Mouse (Mus musculus) heart, embryonic 14.5 days (tissue): Measurements from ENCODE around the gene Mbl1. TPM values are rescaled to one million over a fixed set of nuclear protein-coding genes. Genes with fewer than 3 reads are reported as not detected.

Experiments used
- ATAC-seq: fragments of 200-750 bp; cut with Nextera tagmentation; 2 replicates; pipeline ENCODE4 v1.8.0; 2017; ENCODE audit warnings: low read depth, moderate TSS enrichment; ENCODE audit not compliant: insufficient number of reproducible peaks, insufficient read depth, low FRiP score
- H3K27ac ChIP-seq, 2 experiments: fragments of 200-500 bp in 1 of 2; fragments of 300-500 bp in 1 of 2; sonication (generic) in 1 of 2; replicated peaks in 1 of 2; 2 replicates each; pipeline ENCODE4 v1.5.1; 2012 to 2014; ENCODE audit warnings: low read depth in 2 of 2, low read length in 2 of 2, control low read depth in 1 of 2, mild to moderate bottlenecking in 1 of 2, mixed read lengths in 1 of 2; ENCODE audit not compliant: control insufficient read depth in 1 of 2, insufficient read depth in 1 of 2
- H3K27me3 ChIP-seq: fragments of 300-500 bp; sonication (generic); 2 replicates; pipeline ENCODE4 v1.6.1; 2014; ENCODE audit warnings: mild to moderate bottlenecking, low read length, control low read depth; ENCODE audit not compliant: control insufficient read depth, insufficient read depth
- H3K36me3 ChIP-seq: fragments of 300-500 bp; sonication (generic); 2 replicates; pipeline ENCODE4 v1.6.1; 2014; ENCODE audit warnings: mild to moderate bottlenecking, control low read depth, low read length, mixed read lengths; ENCODE audit not compliant: control insufficient read depth, insufficient read depth
- H3K4me1 ChIP-seq, 2 experiments: fragments of 200-500 bp in 1 of 2; fragments of 300-500 bp in 1 of 2; sonication (generic) in 1 of 2; 2 replicates each; pipeline ENCODE4 v1.6.1; 2012 to 2014; ENCODE audit warnings: low read length in 2 of 2, control low read depth in 1 of 2, mixed read lengths in 1 of 2; ENCODE audit not compliant: control insufficient read depth in 2 of 2, insufficient read depth in 2 of 2
- H3K4me2 ChIP-seq: fragments of 300-500 bp; sonication (generic); 2 replicates; pipeline ENCODE4 v1.6.1; 2014; ENCODE audit warnings: mild to moderate bottlenecking, low read length
- H3K4me3 ChIP-seq, 2 experiments: fragments of 200-500 bp in 1 of 2; fragments of 300-500 bp in 1 of 2; sonication (generic) in 1 of 2; 2 replicates each; pipeline ENCODE4 v1.5.1; 2012 to 2014; ENCODE audit warnings: low read length in 2 of 2, mild to moderate bottlenecking in 2 of 2, control low read depth in 1 of 2, low read depth in 1 of 2, moderate library complexity in 1 of 2; ENCODE audit not compliant: control insufficient read depth in 1 of 2, insufficient read depth in 1 of 2
- H3K9ac ChIP-seq: fragments of 300-500 bp; sonication (generic); 2 replicates; pipeline ENCODE4 v1.6.1; 2014; ENCODE audit warnings: mild to moderate bottlenecking, low read length
- H3K9me3 ChIP-seq: fragments of 300-500 bp; sonication (generic); 2 replicates; pipeline ENCODE4 v1.6.1; 2016; ENCODE audit warnings: low read length, control low read depth; ENCODE audit not compliant: control insufficient read depth
- WGBS: fragments of 180-500 bp; shearing (Covaris S2); extraction: QIAGEN DNeasy Blood & Tissue Kit; methylation state at CpG from one replicate; pipeline ENCODE4 v1.1.7; 2014; 5-methylcytosine and 5-hydroxymethylcytosine counted together
- polyA plus RNA-seq: library from polyadenylated mRNA; unstranded; fragments of >200 nt; fragmentation: Nextera tagmentation; extraction: Ambion mirVana; gene quantifications from 2 replicates; pipeline ENCODE4 v1.2.1, GENCODE M21; 2014

The Mbl1 gene
- polyA plus RNA-seq, 1 experiment from 2014 or later, result not detected

DNA sequence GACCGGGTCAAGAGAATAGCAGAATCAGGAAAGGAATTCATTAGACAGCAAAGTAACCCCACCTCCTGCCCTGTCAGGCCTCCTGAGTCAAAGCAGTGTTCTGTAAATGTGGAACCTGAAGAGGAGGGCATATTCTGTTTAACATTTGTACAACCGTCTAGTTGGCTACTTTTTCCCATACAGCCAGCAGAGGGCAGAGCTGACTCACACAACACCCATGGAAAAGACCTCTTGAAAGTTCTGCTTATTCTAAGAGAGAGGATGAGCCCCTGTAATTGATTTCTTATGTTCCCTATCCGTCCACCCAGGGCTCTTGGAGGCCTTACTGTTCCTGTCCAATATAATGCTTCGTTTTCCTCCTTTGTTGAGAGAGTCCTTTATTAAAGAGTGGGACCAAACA lies 23.3 kb upstream of the Mbl1 start:
- Histone ChIP-seq H3K4me1 (0 out of 4 replicates have a peak, but pooled peaks cover 0 to 2% of the 10 kb centered on the region in 2 experiments), H3K4me2 (no peak overlapping the region), H3K27me3 (no peaks in the 10 kb centered on the region), H3K4me3 (no peak overlapping the region), H3K9ac (no peak overlapping the region), H3K9me3 (no peaks in the 10 kb centered on the region), H3K27ac (no peak overlapping the region), H3K36me3 (no peaks in the 10 kb centered on the region)
- ATAC-seq, result no peak
- whole genome bisulfite sequencing, result 24% methylated on average over 4 of the region's 4 CpGs

DNA sequence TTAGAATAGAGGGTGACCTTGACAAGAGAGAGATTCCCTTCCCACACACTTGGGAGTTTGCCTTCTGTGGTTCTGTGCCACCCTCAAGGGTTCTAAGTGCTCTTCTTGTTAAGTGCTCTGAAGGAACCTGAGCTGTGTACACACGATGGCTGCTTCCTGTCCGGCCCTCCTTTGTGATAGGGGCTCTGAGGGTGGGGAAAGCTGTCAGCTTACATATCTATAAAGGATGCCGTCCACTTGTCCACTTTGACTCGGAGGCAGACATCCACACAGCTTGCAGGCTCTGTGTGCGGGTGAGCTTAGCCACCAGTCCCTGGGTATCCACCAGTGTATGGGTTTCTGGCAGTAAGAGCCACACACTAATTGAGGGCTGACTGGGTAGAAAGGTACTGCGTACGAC lies 19.7 kb upstream of the Mbl1 start, which contains the start of gene Sftpa1:
Gene Sftpa1, plus strand, starts transcription at position 243 of the 400 bp plus-strand sequence.
- Histone ChIP-seq H3K27ac (no peak within 1 kb of the TSS), H3K4me2 (no peak within 1 kb of the TSS), H3K4me3 (no peak within 1 kb of the TSS), H3K27me3 (no peaks in the 10 kb centered on the region), H3K9ac (no peak within 1 kb of the TSS), H3K9me3 (no peaks in the 10 kb centered on the region), H3K36me3 (no peaks in the 10 kb centered on the region), H3K4me1 (0 out of 4 replicates have a peak, but pooled peaks cover 0 to 2% of the 10 kb centered on the region in 2 experiments)
- no peak for ATAC-seq
- WGBS, result 45% methylated on average over 7 of the region's 7 CpGs

DNA sequence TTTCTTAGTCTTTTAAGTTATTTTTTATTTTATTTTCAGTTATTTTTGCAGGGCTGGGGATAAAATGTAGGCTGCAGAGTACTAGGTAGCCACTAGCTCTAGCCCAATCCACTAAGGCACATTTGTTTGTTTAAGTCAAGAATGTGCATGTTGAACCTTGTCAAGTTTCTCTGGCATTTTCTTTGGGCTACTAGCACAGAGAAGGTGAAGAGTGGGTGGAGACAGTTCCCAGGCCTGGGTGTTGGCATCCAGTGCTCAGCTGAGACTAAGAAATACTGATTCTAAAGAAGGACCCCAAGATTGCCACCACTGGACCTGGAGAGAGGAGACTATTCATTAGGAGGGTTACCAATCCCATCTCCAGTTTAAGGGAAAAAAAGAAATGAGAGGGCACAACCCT lies 14.3 kb upstream of the Mbl1 start:
- no peak for ATAC-seq
- Histone ChIP-seq H3K9me3 (no peaks in the 10 kb centered on the region), H3K36me3 (no peaks in the 10 kb centered on the region), H3K4me1 (no peaks in the 10 kb centered on the region), H3K27ac (no peak overlapping the region), H3K4me3 (no peak overlapping the region), H3K4me2 (no peak overlapping the region), H3K27me3 (no peaks in the 10 kb centered on the region), H3K9ac (no peak overlapping the region)

- ATAC-seq, result no peak
- H3K9me3 ChIP-seq, result no peaks in the 10 kb centered on the region
- WGBS, result 81% methylated on average over 1 of the region's 1 CpGs
- no peak overlapping the region for H3K9ac ChIP-seq
- no peak overlapping the region for H3K4me2 ChIP-seq
- no peaks in the 10 kb centered on the region for H3K27me3 ChIP-seq
- no peak overlapping the region for H3K27ac ChIP-seq
- no peaks in the 10 kb centered on the region for H3K36me3 ChIP-seq
- no peaks in the 10 kb centered on the region for H3K4me1 ChIP-seq
- H3K4me3 ChIP-seq, result no peak overlapping the region
These were observed 10.6 kb upstream of the Mbl1 start for GRCm38 (mm10) chr14:41140686-41141085.

- H3K9me3 ChIP-seq, result no peaks in the 10 kb centered on the region
- H3K27ac ChIP-seq, result no peak overlapping the region
- H3K9ac ChIP-seq, result no peak overlapping the region
- H3K4me1 ChIP-seq, result no peaks in the 10 kb centered on the region
- H3K4me3 ChIP-seq, result no peak overlapping the region
- ATAC-seq, result no peak
- no peaks in the 10 kb centered on the region for H3K36me3 ChIP-seq
- WGBS, result 47% methylated on average over 6 of the region's 6 CpGs
- H3K4me2 ChIP-seq, result no peak overlapping the region
- no peaks in the 10 kb centered on the region for H3K27me3 ChIP-seq
These were observed 5.2 kb upstream of the Mbl1 start for GRCm38 (mm10) chr14:41146035-41146434.

DNA sequence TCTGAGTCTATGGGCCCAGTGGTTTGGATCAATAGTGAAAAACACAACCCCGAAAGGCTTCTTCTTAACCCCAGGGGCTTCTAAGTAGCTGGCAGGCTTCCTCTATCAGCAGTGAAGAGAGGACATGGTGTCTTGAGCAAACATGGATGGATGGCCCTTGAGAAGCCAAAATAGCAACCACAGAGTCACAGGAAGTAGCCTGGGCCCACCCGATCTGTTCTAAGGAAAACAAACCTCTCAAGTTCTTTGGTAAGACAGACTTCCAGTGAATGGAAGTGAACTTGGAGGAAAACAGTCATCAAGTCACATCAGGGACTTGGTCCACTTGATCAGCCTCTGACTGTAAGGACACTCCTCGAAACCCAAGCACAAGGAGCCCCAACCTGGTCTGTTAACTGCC lies 4.3 kb upstream of the Mbl1 start:
- H3K4me3 ChIP-seq, result no peak overlapping the region
- no peaks in the 10 kb centered on the region for H3K9me3 ChIP-seq
- 67% methylated on average over 3 of the region's 3 CpGs for WGBS
- no peak overlapping the region for H3K4me2 ChIP-seq
- no peak for ATAC-seq
- no peak overlapping the region for H3K9ac ChIP-seq
- H3K4me1 ChIP-seq, result no peaks in the 10 kb centered on the region
- no peak overlapping the region for H3K27ac ChIP-seq
- no peaks in the 10 kb centered on the region for H3K27me3 ChIP-seq
- H3K36me3 ChIP-seq, result no peaks in the 10 kb centered on the region

DNA sequence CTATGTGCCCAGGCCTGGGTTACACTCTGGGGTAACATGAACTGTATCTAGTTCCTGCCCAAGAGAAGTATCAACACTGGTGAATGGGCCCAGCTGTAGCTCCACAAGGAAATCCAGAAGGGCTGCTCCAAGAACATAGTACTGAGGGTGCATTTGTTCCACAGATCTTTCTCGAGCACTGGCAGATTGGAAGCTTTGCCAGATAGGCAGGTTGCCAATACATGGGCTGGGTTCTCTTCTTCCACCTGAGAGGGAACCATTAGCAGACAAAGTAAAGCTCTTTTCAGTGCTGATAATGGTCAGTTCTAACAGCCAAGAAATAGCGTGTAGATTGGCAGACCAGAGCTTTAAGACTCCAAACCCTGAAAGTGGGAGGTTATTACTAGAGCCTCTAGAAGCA lies 3.9 kb upstream of the Mbl1 start:
- WGBS, result 45% methylated on average over 2 of the region's 2 CpGs
- Histone ChIP-seq H3K4me2 (no peak overlapping the region), H3K27ac (no peak overlapping the region), H3K36me3 (no peaks in the 10 kb centered on the region), H3K9me3 (no peaks in the 10 kb centered on the region), H3K4me3 (no peak overlapping the region), H3K9ac (no peak overlapping the region), H3K4me1 (no peaks in the 10 kb centered on the region), H3K27me3 (no peaks in the 10 kb centered on the region)
- ATAC-seq, result no peak

- H3K9ac ChIP-seq, result no peak overlapping the region
- no peaks in the 10 kb centered on the region for H3K36me3 ChIP-seq
- H3K4me1 ChIP-seq, result peaks cover 2 to 4% of the 10 kb centered on the region in 2 experiments; a peak in 1 of 4 replicates
- no peak overlapping the region for H3K4me3 ChIP-seq
- no peak overlapping the region for H3K4me2 ChIP-seq
- H3K27me3 ChIP-seq, result no peaks in the 10 kb centered on the region
- H3K27ac ChIP-seq, result no peak overlapping the region
- WGBS, result 67% methylated on average over 4 of the region's 4 CpGs
- no peak for ATAC-seq
- H3K9me3 ChIP-seq, result no peaks in the 10 kb centered on the region
These were observed 8.8 kb downstream of the Mbl1 start for GRCm38 (mm10) chr14:41160076-41160475.
